Mouse (Mus musculus) testis, postnatal 10 days (tissue): ENCODE measurements around the gene Raver1.
"Not testable (repeated sequence)": the region's sequence is repeated elsewhere in the genome, so short reads cannot be mapped to it uniquely, and the experiment has no call there.

Experiments
- DNase-seq: peaks from one replicate; pipeline ENCODE4 v3.0.0; 2021; ENCODE audit warnings: low spot score

Gene Raver1

DNA sequence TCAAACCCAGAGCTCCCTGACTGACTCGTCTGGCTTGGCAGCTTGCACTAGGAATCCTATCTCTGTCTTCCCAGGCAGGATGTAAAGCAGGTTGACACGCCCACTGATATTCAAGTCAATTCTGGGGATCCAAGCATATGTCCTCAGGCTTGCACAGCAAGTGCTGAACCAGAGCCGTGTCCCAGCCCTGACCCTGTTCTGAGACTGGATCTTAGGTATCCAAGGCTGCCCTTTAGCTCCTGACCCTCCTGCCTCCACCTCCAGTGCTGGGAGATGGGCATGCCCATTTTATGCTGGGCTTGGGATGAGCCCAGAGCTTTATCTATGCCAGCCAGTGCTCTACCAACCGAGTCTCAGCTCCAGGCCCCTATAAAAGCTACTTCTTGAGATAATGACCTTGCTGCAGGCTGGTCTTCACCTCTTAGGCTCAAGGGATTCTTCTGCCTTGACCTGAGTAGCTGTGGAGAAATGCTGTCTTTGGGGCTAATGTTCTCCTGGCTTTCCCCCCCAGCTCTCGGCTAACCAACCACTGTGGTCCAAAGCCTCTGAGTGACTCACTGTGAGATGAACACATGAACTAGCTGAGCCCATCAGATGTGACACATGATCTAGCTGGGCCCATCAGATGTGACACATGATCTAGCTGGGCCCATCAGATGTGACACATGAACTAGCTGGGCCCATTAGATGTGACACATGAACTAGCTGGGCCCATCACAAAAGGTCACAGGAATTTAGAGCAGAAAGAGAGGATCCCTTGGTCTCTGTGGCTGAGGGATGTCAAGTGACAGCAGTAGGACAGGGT, 14.2 kb upstream of the Raver1 start:
- no peak for DNase-seq

DNA sequence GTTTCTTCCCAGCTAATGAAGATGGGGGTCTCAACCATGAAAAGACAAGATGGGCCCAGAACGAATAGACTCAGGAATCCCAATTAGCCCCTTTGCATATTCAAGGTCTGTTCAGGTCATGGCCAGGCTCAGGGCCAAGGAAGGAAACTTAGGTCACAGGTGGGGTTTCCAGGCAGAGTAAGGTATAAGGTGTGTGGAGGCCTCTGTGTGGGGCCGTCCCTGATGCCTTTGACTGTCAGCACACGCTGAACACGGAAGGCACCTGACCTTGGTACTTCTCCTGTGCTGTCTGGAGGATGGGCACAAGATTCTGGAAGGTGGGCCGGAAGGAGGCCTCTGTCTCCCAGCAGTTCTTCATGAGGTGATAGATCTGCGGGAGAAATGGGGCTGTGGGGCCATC, 13.0 kb upstream of the Raver1 start:
- no peak for DNase-seq

DNA sequence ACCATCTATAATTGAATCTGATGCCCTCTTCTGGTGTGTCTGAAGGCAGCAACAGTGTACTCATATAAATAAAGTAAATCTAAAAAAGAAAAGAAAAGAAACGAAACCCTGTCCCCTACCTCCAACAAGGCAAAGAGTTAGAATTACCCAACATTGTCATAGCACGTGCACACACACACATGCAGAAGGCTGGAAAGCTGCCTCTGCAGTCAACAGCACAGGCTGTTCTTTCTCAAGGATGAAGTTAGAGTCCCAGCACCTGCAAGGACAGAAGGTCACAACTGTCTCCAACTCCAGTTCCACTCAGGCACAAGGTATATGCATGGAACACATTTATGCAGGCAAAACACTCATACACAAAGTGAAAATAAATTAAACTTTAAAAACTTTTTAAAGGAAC, 10.3 kb upstream of the Raver1 start:
- no peak for DNase-seq

DNA sequence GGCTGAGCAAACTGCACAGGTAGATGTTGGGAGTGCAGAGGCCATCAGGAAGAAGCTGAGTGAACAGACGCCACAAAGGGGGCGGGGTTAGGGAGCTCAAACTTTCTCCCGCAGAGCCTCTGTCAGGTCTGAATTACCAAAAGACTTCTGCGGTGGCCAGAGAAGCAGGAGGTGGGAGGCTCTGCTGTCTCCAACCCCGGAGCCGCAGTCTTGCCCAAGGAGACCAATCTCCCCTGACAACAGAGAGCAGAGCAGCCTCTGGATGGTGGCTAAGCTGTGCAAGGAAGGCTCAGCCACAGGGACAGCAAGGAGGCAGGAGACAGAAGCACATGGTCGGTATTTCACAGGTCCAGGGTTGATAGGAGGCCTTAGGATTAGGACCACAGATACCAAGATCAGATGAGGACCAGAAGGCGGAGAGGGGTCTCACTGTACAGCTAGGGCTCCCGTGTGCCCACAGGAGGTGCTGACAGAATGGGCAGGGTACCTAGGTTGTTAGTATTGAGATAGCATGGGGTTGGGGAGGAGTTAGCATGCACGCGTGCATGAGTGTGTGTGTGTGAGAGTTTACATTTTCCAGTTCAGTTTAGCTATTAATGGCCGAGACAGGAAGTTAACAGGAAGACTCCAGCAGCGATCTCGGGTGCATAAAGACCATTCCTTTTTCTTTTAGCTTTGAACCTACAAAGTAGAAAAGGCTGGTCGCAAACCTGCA, 8.8 kb upstream of the Raver1 start:
- DNase-seq, result no peak

DNA sequence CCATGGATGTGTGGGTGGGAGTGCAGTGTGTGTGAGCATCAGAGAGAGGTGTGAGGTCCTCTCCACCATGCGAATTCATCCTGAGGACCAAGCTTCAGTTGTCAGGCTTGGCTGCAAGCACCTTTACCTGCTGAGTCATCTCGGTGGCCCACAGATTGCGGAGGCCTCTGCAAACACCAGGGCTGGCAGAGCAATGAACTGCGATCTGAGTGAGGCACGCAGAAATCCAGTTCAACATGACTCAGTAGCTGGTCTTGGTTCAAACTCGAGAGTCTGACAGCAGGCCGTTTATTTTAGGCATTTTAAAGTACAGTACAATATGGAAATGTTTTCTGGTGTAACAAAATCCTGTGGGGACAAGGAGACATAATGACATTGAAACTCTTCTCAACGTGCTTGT, 6.0 kb upstream of the Raver1 start:
- DNase-seq, result no peak

DNA sequence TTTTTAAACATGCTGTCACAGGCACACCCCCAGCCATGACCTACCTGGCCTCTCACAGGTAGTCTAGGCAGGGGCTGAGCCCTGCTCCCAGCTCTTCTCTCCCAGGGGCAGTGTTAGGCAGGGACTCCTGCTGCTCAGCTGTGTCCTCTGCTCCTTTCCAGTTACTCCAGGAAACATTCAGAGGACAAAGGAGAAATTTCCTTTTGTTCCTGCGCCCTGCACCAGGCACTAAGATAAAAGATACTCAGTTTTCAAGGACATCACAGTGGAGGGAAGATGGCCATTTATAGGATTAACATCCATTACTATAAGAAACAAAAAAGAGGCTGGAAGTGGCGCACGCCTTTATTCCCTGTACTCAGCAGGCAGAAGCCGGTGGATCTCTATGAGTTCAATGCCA, 4.2 kb upstream of the Raver1 start:
- no peak for DNase-seq

DNA sequence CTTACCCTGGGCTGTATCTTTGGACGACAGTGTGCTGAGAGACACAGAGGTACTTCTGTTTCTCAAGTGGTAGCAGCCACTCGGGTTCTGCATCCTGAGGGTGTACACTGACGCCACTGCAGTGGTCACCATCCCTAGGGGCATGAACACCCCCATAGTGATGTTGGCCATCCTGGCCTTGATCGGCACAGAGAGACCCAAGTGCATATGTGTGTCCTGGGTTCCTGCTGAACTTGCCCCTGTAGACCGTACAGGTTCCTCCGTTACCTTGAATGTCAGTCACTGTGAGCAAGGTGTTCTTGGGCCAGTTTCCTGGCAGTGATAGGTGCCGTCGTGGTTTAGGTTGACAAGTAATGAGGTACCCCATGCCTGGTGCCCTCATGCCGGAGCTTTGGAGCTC, 1.6 kb upstream of the Raver1 start:
- DNase-seq, result no peak

DNA sequence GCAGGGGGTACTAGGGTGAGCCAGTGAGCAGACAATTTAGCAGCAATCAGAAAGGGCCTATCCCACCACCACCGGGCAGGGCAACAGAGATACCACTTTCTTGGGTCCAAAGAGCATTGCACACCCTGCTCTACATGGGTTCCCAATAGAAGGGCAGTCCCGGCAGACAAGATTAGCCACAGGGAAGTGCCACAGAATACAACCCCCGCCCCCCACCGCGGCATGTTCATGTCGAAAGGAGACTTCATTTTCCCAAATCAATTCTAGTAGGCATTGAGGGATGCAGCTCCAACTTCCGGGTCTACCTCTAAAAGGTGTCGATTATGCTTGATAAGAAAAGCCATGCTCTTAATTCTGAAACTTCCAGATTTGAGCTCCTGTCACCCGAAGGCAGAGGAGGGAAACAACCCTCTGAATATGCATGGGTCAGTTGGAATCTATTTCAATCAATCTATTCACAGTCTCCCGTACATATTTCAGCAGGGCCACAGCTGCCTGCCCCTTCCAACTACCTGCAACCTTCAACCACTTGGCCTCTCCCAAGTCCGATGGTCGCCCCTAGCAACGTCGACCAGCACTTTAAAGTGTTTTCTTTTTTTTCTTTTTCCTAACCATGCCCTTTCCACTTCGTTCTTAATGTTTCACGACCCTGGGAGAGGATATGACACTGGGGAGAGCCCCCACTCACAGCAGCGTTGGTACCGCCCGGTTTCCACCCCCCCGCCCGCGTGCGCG, 669 bp downstream of the Raver1 start:
- DNase-seq, result no peak

DNA sequence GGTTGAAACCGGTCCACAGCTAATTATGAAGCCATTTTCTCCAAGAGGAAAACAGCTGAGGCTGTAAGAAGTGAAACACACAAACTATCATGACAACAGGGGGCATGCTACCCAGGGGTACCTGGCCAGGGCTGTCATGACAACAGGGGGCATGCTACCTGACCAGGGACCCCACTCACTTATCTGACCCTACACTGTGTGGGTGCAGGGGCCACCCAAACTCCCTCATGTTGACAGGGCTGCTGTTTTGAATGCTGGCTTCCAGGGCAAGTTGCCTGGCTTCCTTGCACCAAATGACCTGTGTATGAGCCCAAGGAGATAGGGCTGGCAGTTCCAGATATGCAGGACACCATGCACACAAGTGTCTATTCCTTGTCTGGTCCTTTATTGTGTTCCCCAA, 1.3 kb downstream of the Raver1 start:
- DNase-seq, result no peak

DNA sequence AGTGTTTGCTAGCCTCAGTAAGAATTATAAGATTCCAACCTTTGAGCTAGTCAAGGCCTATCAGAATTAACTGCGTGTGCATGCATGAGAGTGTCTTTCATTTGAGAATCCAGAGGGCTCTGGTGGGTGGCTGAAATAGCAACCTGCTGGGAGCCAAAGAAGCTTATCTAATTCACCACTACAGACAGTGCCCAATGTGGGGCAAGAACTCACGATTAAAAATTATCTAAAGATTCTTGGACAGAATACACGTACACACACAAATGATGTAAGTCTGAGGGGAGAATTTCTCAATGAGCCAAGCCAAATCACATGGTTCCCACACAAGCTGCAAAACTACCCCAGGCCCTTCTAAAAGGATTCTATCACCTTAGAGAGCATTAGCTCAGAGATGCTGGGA, 8.5 kb downstream of the Raver1 start:
- no peak for DNase-seq

DNA sequence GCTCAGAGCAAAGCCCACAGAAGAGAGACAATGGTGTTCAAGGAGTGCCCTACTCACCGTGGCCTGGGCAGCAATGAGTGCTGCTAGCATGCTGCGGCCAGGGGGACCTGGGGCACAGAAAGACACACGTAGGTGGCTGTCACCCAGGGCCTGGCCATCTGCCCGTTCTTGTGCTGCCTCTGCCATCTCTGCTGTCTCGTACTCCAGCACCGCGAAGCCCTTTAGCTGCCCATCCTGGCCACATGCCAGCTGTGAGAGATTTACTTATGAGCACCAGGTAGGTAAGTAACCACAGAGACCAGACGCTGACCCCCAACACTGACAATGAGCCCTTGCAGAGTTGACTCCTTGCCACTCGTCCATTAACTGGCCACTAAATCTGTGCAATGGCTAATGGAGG, 10.7 kb downstream of the Raver1 start:
- DNase-seq, result no peak

DNA sequence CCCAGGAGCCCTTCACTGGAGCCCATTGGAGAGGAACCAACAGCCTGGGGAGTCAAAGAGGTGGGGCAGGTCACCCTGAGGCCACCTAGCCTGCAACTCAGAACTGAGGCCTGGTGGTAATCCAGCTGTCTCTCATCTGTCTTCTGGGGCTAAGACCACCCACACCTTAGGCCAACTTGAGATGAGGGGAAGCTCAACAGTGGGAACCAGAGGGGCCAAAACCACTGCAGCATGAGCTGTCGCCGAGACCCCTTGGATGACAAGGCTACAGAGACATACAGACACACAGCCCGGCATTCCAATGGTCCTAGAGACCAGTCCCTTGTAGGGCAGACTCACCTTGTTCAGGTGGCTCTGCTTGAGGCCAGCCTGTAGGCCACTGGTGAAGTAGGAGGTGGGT, 16.2 kb downstream of the Raver1 start:
- no peak for DNase-seq

DNA sequence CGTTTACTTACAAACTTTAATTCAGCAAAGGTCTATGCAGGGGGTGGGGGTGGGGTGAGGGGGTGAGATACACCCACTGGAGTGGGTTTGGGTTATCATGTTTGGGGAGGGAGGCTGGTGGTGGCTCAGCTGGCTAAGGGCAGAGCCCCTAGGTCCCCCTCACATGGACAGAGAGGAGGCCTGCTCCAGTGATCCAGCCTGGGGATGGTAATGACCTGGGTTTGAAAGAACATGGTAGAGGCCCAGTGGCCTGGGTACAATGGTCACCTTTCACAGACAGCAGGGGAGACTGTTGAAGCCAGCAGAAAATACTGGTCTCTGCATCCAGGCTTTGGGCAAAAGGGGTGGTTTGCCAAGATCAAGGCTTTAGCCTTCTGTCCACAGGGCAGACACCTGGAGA, 17.6 kb downstream of the Raver1 start:
- no peak for DNase-seq

DNA sequence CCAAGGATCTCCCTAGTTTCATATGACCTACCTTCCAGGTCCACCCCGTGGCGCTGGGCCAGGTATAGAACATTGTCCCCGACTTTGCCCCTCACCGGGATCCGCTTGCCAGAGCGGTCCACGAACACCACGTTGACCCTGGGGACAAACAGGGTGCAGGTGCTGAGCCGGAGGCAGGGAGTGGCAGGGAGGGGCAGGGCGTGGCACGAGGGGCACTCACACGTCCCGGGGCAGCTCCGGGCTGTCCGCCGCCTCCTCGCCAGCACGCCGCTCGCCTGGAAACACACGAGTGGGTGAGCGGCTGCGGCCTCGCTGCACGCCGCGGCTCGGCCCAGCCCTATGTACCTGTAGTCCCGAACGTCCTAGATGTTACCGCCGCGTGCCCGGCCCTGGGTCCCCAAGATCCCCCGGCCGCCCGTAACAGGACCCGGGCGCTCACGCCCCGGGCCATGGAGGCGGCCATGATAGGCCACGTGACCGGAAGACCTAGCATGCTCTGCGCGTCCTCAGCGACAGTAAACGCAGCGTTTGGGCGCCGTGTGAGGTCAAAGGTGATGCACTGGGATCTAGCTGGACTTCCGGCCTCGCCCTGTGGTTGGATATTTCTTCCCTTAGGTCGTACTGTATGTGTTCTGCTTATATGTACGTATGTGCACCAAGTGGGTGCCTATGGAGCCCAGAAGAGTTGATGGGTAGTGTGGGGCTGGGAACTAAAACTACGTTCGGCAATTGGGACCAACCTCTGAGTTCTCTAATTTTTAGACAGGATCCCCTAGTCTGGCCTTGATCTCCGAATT, 18.6 kb downstream of the Raver1 start, which contains the start of the genes Gm49373 and Fdx1l:
TSS of gene Gm49373 (minus strand) at position 53 of the 797 bp plus-strand sequence.
TSS of gene Fdx1l (minus strand) at position 571 of the 797 bp plus-strand sequence.
- peak; percentile 91 for DNase-seq

DNA sequence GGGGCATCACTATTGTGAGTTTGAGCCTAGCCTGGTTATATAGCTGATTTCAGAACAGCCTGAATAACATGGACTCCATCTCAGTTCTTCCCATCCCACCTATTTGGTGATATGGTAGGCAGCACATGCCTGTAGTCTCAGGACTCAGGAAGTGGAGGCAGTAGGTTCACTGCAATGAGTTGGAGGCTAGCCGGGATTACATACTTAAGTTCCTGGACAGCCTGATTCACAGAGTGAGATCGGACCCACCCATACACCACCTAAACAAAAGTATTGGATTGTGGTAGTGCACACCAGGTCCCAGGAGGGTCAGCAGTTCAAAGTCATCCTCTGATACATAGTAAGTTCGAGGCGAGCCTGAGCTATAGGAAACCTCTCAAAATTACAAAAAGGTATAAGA, 19.2 kb downstream of the Raver1 start:
- DNase-seq, result no peak

DNA sequence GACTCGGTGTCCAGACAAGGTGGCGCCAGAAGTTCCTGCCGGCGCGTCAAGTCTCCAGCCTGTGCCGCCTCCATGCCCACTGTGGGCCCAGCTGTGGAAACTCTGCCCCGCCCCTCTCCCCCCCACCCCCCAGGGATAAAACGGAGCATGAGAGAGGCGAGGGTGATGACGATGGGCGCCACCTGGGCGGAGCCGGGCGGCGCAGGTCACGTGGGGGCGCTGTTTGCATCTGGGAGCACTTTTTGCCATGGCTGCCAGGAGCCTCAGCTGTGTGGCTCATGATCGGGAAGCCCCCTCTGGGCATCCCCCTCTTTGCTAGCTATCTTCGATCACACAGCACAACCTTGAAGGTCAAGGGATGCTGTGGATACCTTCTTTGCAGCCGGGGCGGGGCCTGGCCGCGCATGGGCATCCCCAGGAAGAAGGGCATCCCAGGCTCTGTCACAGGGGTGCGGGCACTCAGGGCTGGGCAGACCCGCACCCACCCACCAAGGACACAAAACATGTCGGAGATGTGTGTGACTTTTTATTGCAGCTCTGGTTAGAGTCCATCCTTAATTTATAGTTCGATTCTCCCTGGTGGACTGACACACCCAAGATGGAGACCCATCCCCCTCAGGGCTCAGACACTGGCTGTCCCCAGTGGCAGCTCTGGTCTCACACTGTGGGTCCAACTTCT, 24.7 kb downstream of the Raver1 start, which contains the start of gene Zglp1:
TSS of gene Zglp1 (minus strand) at position 88 of the 679 bp plus-strand sequence.
- DNase-seq, result no peak

DNA sequence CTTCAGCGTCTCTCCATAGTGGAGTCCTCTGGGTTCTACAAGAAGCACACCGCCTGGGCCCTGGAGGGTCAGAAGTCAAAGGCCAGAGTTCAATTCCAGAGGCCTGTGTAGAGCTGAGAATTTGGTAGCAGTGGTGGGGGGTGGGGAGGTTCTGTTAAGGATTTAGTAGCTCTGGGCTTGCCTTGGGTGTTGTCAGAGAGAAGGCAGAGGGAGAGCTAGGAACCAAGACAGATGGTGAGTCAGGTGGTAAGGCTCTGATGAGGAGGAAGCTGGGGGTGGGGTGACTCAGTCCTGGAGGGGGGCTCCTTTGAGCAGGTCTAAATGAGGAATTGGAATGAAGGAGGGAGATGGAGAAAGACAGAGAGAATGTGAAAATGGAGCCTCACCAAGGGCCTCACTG, 28.9 kb downstream of the Raver1 start:
- DNase-seq, result no peak

DNA sequence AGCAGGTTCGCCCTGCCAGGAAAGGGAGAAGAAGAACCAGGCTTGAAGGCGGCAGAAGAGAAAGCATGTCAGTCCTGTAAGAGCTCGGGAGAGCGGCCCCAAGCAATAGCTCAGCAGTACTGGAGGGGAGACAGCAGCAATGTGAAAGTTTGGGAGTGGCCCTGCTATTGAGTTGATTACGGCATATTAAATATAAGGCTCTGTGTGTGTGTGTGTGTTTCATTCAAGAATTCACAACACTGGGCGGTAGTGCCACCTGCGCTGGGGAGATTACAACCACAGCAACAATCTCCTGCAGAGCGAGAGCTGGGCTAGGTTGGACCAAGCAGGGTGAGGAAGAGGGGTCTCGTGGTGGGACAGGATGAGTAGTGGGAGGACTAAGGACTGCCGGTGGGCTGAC, 40.2 kb downstream of the Raver1 start:
- no peak for DNase-seq

DNA sequence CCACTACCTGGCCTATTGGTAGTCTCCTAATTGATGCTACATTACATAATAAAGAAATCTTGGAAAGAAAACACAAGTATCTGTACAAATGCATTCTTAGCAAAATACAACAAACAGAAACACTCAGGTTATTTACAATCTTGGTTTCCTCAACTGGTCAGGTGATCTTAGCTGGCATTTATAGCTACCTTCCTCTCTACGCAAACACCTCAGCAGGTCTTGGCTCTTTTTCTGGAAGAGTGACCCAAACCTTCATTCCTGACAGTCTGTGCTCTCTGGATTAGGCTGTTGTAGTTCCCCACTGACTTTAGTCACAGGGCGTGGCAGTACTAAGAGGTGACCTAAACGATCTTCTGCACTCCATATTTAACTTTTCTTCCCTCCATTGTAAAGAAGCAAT, 46.6 kb downstream of the Raver1 start:
- no peak for DNase-seq

DNA sequence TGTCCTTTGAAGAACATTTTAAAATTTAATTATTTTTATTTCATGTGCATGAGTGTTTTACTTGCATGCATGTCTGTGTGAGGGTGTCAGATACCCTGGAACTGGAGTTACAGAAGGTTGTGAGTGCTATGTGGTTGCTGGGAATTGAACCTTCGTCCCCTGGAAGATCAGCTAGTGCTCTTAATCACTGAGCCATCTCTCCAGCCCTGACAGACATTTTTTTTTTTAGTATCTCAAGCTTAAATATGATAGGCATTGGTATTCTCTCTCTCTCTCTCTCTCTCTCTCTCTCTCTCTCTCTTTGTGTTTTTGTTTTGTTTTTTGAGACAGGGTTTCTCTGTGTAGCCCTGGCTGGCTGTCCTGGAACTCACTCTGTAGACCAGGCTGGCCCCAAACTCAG, 47.0 kb downstream of the Raver1 start:
- DNase-seq, result not testable (repeated sequence)

DNA sequence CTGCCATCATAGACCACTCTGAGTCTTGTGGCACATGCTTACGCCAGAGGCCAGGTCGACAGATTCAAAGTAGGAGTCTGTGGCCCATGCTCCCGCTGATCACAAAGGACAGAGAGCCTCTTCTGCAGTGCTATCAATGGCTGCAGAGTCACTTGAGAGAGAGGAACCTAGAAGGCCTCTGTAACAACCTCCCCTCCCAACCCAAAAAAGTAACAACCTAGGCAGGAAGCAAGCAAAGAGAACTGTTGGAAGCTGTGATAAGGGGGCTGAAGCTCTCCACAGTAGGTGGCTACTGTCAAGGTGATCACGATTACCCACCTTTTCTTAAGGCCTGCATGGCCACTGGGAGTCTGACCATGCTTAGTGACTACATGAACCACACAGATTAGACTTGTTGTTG, 48.2 kb downstream of the Raver1 start:
- DNase-seq, result no peak
